Mouse (Mus musculus) embryo, embryonic 10 days (tissue): ENCODE measurements around the gene Abhd16a.

ENCODE experiments used
- DNase-seq: peaks from one replicate; pipeline ENCODE4 v3.0.0-alpha.2; 2015; ENCODE audit warnings: low spot score

Gene Abhd16a

DNA sequence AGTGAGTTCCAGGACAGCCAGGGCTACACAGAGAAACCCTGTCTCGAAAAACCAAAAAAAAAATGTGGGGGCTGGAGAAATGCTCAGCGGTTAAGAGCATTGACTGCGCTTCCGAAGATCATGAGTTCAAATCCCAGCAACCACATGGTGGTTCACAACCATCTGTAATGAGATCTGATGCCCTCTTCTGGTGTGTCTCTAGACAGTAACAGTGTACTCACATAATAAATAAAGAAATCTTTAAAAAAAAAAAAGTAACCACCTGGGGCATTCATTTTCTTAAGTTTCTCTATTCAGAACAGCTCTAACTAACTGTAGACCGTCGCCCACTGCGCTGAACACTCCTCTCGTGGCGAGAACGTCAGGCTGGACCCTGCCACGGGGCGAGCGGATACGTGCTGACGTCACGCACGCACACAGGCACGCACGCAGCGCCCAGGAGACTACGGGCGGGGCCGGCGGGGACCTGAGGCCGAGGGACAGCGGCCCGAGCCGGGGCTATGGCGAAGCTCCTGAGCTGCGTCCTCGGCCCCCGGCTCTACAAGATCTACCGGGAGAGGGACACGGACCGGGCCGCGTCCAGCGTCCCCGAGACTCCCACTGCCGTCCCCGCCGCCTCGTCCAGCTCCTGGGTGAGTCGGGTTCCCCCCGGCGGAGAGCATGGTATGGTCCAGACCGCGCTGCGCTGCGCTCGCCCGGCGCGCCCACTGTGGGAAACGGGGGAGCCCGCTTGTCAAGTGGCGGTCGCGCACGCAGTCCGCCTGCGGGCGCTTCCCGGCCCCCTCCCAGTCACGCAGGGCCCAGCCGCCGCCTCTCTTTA is at the start of gene Abhd16a:
TSS of gene Abhd16a (plus strand) at position 439 of the 820 bp plus-strand sequence.
- DNase-seq: peak; percentile 98

- DNase-seq: no peak
These were observed 45.3 kb upstream of the Abhd16a start for GRCm38 (mm10) chr17:35043794-35044193.

DNA sequence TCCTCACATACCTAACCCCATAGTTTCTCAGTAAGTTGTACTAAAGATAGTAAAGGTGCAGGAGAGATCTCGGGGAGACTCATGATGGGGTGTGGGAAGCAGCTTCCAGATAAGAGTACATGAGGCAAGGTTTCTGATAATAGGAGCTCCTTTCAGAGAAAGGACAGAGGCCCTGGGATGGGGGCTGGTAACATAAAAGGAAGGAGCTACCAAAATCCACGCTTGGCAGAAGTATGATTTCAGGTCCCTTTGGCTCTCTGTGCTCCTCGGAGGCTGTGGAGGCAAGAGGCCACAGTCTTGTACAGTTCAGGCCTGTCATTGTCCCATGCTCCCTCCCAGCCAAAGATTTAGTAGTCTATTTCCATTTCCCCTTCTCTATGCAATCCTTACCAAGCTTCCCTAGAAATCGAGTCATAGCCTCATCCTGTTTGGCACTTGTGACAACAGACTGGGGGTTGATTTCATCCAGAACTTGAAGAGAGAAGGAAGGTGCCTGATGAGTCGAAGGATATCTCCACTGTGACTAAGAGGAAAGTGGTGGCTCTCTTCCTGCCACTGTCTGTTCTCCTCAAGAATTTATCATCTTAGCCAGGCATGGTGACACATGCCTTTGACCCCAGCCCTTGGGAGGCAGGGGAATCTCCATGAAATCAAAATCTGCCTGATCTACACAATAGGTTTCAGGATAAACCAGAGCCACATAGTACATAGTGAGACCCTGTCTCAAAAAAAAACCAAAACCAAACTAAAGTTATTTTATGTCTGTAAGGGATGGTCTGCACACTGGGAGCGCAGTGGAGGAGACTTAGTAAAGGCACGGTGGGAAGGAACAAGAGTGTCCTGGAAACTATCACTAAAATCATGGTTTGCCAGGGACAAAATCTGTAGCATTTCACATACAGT is 43.9 kb upstream of the Abhd16a start:
- DNase-seq: no peak

DNA sequence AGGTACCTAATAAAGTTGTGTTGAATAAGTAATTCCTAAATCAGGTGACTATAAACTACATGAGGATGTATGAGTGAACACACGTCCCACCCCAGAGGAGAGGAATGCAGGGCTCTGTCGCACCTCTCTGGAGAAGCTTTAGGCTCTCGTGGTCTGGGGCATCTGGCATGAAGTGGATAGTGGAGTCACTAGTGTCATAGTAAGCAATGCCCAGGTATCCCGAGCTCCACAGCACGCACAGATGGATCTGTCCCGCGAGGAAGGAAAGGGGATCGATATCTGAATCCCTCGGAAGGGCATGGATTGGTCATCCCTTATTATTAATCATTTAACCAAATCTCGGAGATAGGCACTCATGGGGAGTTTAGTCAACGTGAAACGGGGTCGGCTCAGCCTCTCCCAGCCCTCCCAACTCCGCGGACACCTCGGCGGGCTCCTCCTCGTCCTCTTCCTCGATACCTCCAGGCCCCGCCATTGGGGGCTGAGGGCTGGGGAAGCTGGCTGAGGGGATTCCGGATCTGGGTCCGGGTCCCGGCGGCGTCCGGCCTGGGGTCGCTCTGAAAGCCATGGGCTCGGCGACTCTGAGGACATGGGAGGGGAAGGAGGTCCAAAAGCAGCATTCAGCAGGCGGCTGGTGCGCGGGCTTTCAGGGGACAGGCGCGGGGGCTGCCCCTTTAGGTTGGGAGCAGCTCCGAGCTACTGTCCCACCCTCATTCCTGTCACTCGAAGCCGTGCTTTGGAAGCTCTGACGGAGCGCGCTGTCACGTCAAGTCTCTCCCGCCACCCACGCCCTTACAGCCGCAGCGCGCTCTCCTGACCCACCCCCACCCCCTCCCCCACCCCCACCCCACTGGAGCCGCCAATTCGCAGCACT is 43.0 kb upstream of the Abhd16a start:
- peak; percentile 33 for DNase-seq

- peak; percentile 100 for DNase-seq
These were observed 42.2 kb upstream of the Abhd16a start, which contains the start of gene Msh5 for GRCm38 (mm10) chr17:35046681-35047455. Gene Msh5 (minus strand): TSS chr17:35046745.

DNA sequence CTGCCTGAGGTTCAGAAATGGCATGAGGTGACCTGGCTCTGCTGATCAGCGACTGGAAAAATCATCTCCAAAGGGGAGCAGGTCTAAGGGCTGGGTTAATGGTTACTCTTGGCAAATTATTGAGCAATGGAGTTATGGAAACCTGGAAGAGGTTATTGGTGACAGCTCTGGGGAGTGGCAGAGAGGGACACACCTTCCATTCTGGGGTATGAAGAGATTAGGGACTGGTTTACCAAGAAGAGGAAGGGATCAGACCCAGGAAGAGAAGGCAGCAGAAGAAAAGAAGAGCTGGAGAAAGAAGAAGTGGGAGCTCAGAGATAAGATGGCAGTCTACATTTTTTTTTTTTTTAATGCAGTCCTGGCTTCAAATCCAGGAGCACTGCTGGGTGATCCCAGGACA is 41.4 kb upstream of the Abhd16a start:
- DNase-seq: no peak

- DNase-seq: peak; percentile 43
These were observed 40.7 kb upstream of the Abhd16a start for GRCm38 (mm10) chr17:35048149-35048931.

DNA sequence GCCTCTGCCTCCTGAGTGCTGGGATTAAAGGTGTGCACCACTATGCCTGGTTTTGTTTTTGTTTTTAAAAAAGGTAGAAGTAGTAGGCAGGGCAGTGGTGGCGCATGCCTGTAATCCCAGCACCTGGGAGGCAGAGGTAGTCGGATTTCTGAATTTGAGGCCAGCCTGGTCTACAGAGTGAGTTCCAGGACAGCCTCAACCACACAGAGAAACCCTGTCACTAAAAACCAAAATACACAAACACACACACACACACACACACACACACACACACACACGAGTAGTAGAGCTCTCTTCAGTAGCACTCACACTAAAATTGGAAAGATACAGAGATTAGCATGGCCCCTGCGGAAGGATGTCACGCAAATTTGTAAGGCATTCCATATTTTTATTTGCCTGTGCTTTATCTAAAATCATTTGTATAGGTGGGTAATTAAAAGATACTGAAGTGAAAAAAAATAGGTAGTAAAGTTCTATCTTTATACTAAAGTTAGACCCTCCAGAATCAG is 40.1 kb upstream of the Abhd16a start:
- no peak for DNase-seq

GRCm38 (mm10) chr17:35049561-35050016 is 39.5 kb upstream of the Abhd16a start, which contains the start of gene Clic1:
Gene Clic1 (plus strand): TSS chr17:35049966.
- DNase-seq: peak; percentile 92

GRCm38 (mm10) chr17:35050126-35050750 is 38.8 kb upstream of the Abhd16a start:
- peak; percentile 79 for DNase-seq

GRCm38 (mm10) chr17:35051156-35052086 is 37.6 kb upstream of the Abhd16a start:
- DNase-seq: peak; percentile 88

GRCm38 (mm10) chr17:35052271-35052798 is 36.7 kb upstream of the Abhd16a start:
- no peak for DNase-seq

DNA sequence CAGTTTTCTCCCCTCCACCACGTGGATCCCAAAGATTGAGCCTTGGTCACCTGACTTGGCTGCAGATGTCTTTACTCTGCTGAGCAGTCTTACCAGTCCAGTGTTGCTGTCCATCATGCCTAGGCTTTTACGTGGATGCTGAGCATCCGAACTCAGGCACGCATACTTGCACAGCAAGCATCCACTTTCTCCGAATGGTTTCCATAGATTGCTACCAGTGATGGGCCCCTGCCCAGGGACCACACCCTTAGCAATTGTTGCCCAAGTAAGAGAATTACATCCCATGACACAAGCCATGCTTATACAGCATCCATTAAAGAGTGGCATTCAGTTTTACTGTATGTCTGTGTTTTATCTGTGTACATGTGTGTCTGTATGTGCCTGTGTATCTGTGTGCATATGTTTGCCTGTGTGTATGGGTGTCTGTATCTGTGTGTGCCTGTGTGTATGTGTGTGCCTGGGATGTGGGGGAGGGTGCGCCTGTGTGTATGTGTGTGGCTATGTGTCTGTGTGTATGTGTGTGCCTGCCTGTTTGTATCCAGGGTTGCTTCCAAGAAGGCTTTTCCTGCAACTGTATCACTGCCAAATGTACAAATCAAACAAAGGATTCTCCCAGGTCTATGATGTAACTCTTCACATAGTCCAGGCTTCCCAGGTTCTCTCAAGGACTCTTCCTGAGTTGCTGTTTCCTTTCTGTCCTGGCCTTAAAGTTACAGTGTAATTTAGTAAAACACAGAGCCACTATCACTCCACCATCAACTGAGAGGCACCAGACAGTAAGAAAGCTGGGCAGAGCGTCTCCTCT is 33.2 kb upstream of the Abhd16a start:
- no peak for DNase-seq

- no peak for DNase-seq
These were observed 32.0 kb upstream of the Abhd16a start for GRCm38 (mm10) chr17:35057090-35057489.

DNA sequence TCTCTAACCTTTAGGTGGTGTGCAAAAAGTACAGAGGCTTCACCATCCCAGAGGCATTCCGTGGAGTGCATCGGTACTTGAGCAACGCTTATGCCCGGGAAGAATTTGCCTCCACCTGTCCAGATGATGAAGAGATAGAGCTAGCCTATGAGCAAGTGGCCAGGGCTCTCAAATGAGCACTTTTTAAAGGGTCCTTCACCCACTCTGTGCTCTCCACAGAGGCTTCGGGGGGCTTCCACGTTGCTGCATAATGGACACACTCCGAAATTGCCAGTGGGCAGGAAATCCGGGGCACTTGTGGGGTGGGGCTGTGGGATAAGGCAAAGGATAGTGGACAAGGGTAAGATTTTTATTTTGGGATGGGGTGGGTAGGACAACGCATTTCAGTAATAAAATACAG is 30.7 kb upstream of the Abhd16a start:
- no peak for DNase-seq

DNA sequence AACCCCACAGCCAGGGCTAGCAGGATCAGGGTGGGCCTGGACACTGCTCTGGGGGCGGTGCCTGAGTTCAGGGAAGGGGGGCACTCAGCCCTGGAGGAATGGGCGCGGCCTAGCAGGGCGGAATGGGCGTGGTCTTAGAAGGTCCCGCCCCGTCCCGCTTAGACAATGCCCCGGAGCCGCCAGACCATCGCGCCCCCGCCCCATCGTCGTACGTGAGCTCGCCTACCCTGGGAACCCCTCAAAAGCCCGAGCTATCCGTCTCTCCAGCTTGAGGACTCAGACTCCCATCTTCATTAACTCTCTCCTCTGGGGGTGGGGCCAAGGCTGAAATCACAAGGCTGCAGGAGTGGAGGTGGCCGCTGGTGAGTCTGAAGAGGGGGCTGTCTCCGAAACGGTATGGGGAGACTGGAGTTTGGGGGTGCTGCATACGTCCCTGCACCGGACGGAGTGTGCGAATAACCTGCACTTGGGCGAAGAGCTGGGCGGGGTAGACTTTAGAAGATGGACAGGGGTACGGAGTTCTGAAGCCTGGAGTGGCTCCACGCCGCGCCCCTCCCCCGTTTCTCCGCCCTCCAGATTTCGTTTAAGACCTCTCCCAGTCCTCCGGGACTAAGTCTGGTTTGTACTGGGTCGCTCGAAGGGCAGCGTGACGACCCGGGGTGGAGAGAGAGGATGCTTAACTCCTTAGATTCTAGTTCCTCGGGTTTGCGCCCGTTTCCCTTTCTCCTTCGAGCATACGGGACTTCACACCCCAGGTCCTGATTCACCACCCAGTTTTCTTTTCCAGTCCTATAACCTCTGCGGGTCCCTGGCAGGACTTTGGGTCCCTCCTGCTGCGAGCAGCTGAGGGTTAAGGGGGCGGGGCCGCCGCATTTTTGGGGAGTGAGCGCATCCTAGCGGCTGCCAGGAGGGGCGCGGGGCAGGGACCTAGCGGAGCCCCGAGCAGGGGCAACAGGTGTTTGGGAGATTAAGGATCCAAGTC is 29.9 kb upstream of the Abhd16a start, which contains the start of gene Ddah2:
TSS of gene Ddah2 (plus strand) at position 125 of the 982 bp plus-strand sequence.
- peak; percentile 98 for DNase-seq
